Mouse (Mus musculus) myocyte (in vitro differentiated cells): ENCODE data around the gene Pex16. TPM values are rescaled to one million over a fixed set of nuclear protein-coding genes. Genes with fewer than 3 reads are reported as not detected.
A peak's percentile ranks its signal among the peaks of the same experiment; 100 is the strongest.

Experiments
- H3K27me3 ChIP-seq: one replicate; pipeline ENCODE4 v1.6.1; 2011; ENCODE audit not compliant: control insufficient read depth, insufficient read depth, insufficient read length
- H3K36me3 ChIP-seq: one replicate; pipeline ENCODE4 v1.6.1; 2011; ENCODE audit not compliant: control insufficient read depth, insufficient read depth
- H3K4me2 ChIP-seq: one replicate; pipeline ENCODE4 v1.6.1; 2011; ENCODE audit warnings: low read depth, control low read depth
- H3K4me3 ChIP-seq: one replicate; pipeline ENCODE4 v1.5.1; 2011; ENCODE audit warnings: mild to moderate bottlenecking, control low read depth, moderate library complexity
- H3K79me2 ChIP-seq: one replicate; pipeline ENCODE4 v1.6.1; 2011; ENCODE audit not compliant: control insufficient read depth, insufficient read depth
- H3ac ChIP-seq: one replicate; pipeline ENCODE4 v1.6.1; 2011; ENCODE audit not compliant: control insufficient read depth, insufficient read length
- CEBPB ChIP-seq: IDR thresholded peaks from 2 replicates; pipeline ENCODE4 v1.6.1; 2011; ENCODE audit warnings: mild to moderate bottlenecking, moderate library complexity; ENCODE audit not compliant: poor library complexity, insufficient read depth, severe bottlenecking
- E2F4 ChIP-seq: IDR thresholded peaks from one replicate; pipeline ENCODE4 v1.6.1; 2011; ENCODE audit warnings: mild to moderate bottlenecking, control low read depth, moderate library complexity; ENCODE audit not compliant: insufficient read depth
- MAX ChIP-seq: IDR thresholded peaks from one replicate; pipeline ENCODE4 v1.6.1; 2011; ENCODE audit warnings: low read depth, mild to moderate bottlenecking, control low read depth
- MYOD1 ChIP-seq, 3 experiments: IDR thresholded peaks; one replicate each; pipeline ENCODE4 v1.6.1; 2011; ENCODE audit warnings: control low read depth in 2 of 3, low read depth in 2 of 3, mild to moderate bottlenecking in 2 of 3, moderate library complexity in 1 of 3; ENCODE audit not compliant: insufficient read length in 2 of 3, control insufficient read depth in 1 of 3
- MYOG ChIP-seq, 3 experiments: IDR thresholded peaks; one replicate each; pipeline ENCODE4 v1.6.1; 2011; ENCODE audit warnings: control low read depth in 2 of 3, low read depth in 2 of 3, mild to moderate bottlenecking in 2 of 3; ENCODE audit not compliant: insufficient read length in 2 of 3, control insufficient read depth in 1 of 3, insufficient read depth in 1 of 3
- POLR2A ChIP-seq: IDR thresholded peaks from one replicate; pipeline ENCODE4 v1.6.1; 2011; ENCODE audit warnings: low read depth, mild to moderate bottlenecking, control low read depth, moderate library complexity; ENCODE audit not compliant: insufficient read length
- POLR2AphosphoS2 ChIP-seq: IDR thresholded peaks from one replicate; pipeline ENCODE4 v1.6.1; 2011; ENCODE audit warnings: low read depth, control low read depth; ENCODE audit not compliant: insufficient read length
- REST ChIP-seq: IDR thresholded peaks from one replicate; pipeline ENCODE4 v1.6.1; 2011; ENCODE audit warnings: mild to moderate bottlenecking, control low read depth, moderate library complexity; ENCODE audit not compliant: insufficient read depth, insufficient read length
- SRF ChIP-seq: IDR thresholded peaks from one replicate; pipeline ENCODE4 v1.6.1; 2011; ENCODE audit warnings: low read depth; ENCODE audit not compliant: control insufficient read depth, insufficient read length
- TCF12 ChIP-seq: IDR thresholded peaks from one replicate; pipeline ENCODE4 v1.6.1; 2011; ENCODE audit warnings: mild to moderate bottlenecking, control low read depth; ENCODE audit not compliant: poor library complexity, insufficient read depth, severe bottlenecking
- TCF3 ChIP-seq: IDR thresholded peaks from one replicate; pipeline ENCODE4 v1.6.1; 2011; ENCODE audit warnings: low read depth, control low read depth; ENCODE audit not compliant: insufficient read length
- USF1 ChIP-seq: IDR thresholded peaks from one replicate; pipeline ENCODE4 v1.6.1; 2011; ENCODE audit warnings: low read depth, mild to moderate bottlenecking, control low read depth, moderate library complexity
- polyA plus RNA-seq: library from polyadenylated mRNA; unstranded; fragments of >200 nt; fragmentation: generic; extraction: Trizol; gene quantifications from one replicate; pipeline ENCODE4 v1.2.1, GENCODE M21; 2012; ENCODE audit warnings: missing spikeins

Gene Pex16
- polyA plus RNA-seq, 1 experiment: 44.1 TPM

- Histone ChIP-seq H3K4me2 (peak overlapping the region; percentile 87), H3ac (no peak overlapping the region), H3K79me2 (no peaks in the 10 kb centered on the region), H3K36me3 (no peaks in the 10 kb centered on the region), H3K27me3 (peaks cover 21% of the 10 kb centered on the region), H3K4me3 (no peak overlapping the region)
- TF ChIP-seq MYOG (IDR thresholded peaks at IDR 0.05; ENCODE audit: control insufficient read depth in 1 of 3, insufficient read depth in 1 of 3, insufficient read length in 2 of 3, low read depth in 2 of 3): no peak
Observed at GRCm38 (mm10) chr2:92390206-92390930, 15.9 kb downstream of the Pex16 start.

- H3K27me3 ChIP-seq: peaks cover 25% of the 10 kb centered on the region
- H3K79me2 ChIP-seq: no peaks in the 10 kb centered on the region
- no peak for TF ChIP-seq TCF3
- TF ChIP-seq CEBPB: no peak
- TF ChIP-seq SRF: no peak
- TF ChIP-seq E2F4: no peak
- TF ChIP-seq USF1: no peak
- no peak for TF ChIP-seq REST
- no peak for TF ChIP-seq POLR2A
- no peak for TF ChIP-seq MYOD1 (IDR thresholded peaks at IDR 0.05; ENCODE audit: control insufficient read depth in 1 of 3, insufficient read length in 2 of 3, low read depth in 2 of 3)
- no peak for TF ChIP-seq POLR2AphosphoS2
- no peak for TF ChIP-seq MAX
- H3K4me3 ChIP-seq: no peak overlapping the region
- H3ac ChIP-seq: no peak overlapping the region
- no peaks in the 10 kb centered on the region for H3K36me3 ChIP-seq
- peak overlapping the region; percentile 87 for H3K4me2 ChIP-seq
Observed at GRCm38 (mm10) chr2:92391116-92391515, 16.6 kb downstream of the Pex16 start.

- Histone ChIP-seq H3K36me3 (no peaks in the 10 kb centered on the region), H3K4me3 (no peak overlapping the region), H3K79me2 (no peaks in the 10 kb centered on the region), H3K4me2 (peak overlapping the region; percentile 61), H3ac (no peak overlapping the region), H3K27me3 (peaks cover 32% of the 10 kb centered on the region)
- TF ChIP-seq USF1 (no peak), MYOD1 (IDR thresholded peaks at IDR 0.05; ENCODE audit: control insufficient read depth in 1 of 3, insufficient read length in 2 of 3, low read depth in 2 of 3) (peak in 2 of 3 experiments; percentile 54 to 59), MYOG (IDR thresholded peaks at IDR 0.05; ENCODE audit: control insufficient read depth in 1 of 3, insufficient read depth in 1 of 3, insufficient read length in 2 of 3, low read depth in 2 of 3) (peak in 2 of 3 experiments; percentile 31 to 37)
Observed at GRCm38 (mm10) chr2:92391703-92392317, 17.3 kb downstream of the Pex16 start.

- Histone ChIP-seq H3ac (no peak overlapping the region), H3K27me3 (peaks cover 35% of the 10 kb centered on the region), H3K79me2 (no peaks in the 10 kb centered on the region), H3K36me3 (no peaks in the 10 kb centered on the region), H3K4me2 (peak overlapping the region; percentile 61), H3K4me3 (no peak overlapping the region)
- peak in 2 of 3 experiments; percentile 0 to 49 for TF ChIP-seq MYOG (IDR thresholded peaks at IDR 0.05; ENCODE audit: control insufficient read depth in 1 of 3, insufficient read depth in 1 of 3, insufficient read length in 2 of 3, low read depth in 2 of 3)
- no peak for TF ChIP-seq POLR2AphosphoS2
- TF ChIP-seq MYOD1 (IDR thresholded peaks at IDR 0.05; ENCODE audit: control insufficient read depth in 1 of 3, insufficient read length in 2 of 3, low read depth in 2 of 3): peak in 1 of 3 experiments; percentile 60
Observed at GRCm38 (mm10) chr2:92392318-92393264, 18.1 kb downstream of the Pex16 start.

DNA sequence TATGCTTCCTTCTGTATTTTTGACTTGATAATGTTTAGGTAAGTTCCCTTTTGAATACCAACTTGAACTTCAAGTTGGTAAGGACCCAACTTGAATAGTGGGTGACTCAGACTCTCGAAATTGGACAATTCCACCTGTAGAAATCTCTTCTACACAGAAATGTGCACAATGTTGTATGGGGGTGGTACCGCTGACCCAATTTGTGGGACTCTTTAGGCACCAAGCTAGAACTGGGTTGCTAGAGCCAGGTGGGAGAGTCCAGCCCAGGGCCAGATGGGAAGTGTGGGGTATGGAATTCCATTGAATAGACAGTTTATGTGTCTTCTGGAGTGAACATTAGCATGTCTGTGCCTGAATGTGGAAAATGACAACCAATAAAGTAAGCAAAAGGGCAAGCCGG lies 21.1 kb downstream of the Pex16 start:
- Histone ChIP-seq H3K27me3 (peaks cover 44% of the 10 kb centered on the region), H3K79me2 (no peaks in the 10 kb centered on the region), H3K4me2 (no peak overlapping the region), H3ac (no peak overlapping the region), H3K36me3 (no peaks in the 10 kb centered on the region), H3K4me3 (no peak overlapping the region)
- TF ChIP-seq TCF12 (no peak), REST (no peak), USF1 (no peak), POLR2A (no peak), MYOD1 (IDR thresholded peaks at IDR 0.05; ENCODE audit: control insufficient read depth in 1 of 3, insufficient read length in 2 of 3, low read depth in 2 of 3) (no peak), MYOG (IDR thresholded peaks at IDR 0.05; ENCODE audit: control insufficient read depth in 1 of 3, insufficient read depth in 1 of 3, insufficient read length in 2 of 3, low read depth in 2 of 3) (no peak), POLR2AphosphoS2 (no peak), E2F4 (no peak), TCF3 (no peak), MAX (no peak), CEBPB (no peak), SRF (no peak)
